Mouse (Mus musculus): ENCODE measurements around the gene Ptpn3. TPM values are rescaled to one million over a fixed set of nuclear protein-coding genes. Genes with fewer than 3 reads are reported as not detected.

The Ptpn3 gene
- polyA plus RNA-seq, 1 experiment from 2014 or later = 5.2 TPM

- Histone ChIP-seq H3K4me3 (ENCODE audit: low read depth, low read length) (no peak overlapping the region), H3K4me1 (replicated peaks; ENCODE audit: control insufficient read depth, insufficient read depth) (no peaks in the 10 kb centered on the region), H3K9me3 (ENCODE audit: control insufficient read depth, low read length) (no peaks in the 10 kb centered on the region), H3K27ac (replicated peaks) (no peak overlapping the region), H3K27me3 (ENCODE audit: control insufficient read depth, insufficient read depth, low read length) (no peaks in the 10 kb centered on the region), H3K36me3 (ENCODE audit: control insufficient read depth, insufficient read depth, low read length) (0 out of 2 replicates have a peak, but pooled peaks cover 2% of the 10 kb centered on the region), H3K4me2 (replicated peaks; ENCODE audit: low read depth) (no peak overlapping the region), H3K9ac (ENCODE audit: low read length) (no peak overlapping the region)
- ATAC-seq (ENCODE audit: low FRiP score, low TSS enrichment) (no peak), DNase-seq (ENCODE audit: low spot score) (no peak)
- 75% methylated on average over 8 of the region's 8 CpGs for WGBS
- TF ChIP-seq CTCF (IDR thresholded peaks at IDR 0.05; ENCODE audit: low read depth) = no peak
- TF ChIP-seq EP300 (optimal IDR thresholded peaks at IDR 0.05) = no peak
Observed at GRCm38 (mm10) chr4:57268330-57268729, 33.3 kb downstream of the Ptpn3 start.

GRCm38 (mm10) chr4:57266389-57266788 is 35.2 kb downstream of the Ptpn3 start:
- TF ChIP-seq CTCF (IDR thresholded peaks at IDR 0.05; ENCODE audit: low read depth) (no peak), EP300 (optimal IDR thresholded peaks at IDR 0.05) (no peak)
- 0 out of 2 replicates have a peak, but pooled peaks cover 2% of the 10 kb centered on the region for H3K36me3 ChIP-seq (ENCODE audit: control insufficient read depth, insufficient read depth, low read length)
- no peak overlapping the region for H3K4me2 ChIP-seq (replicated peaks; ENCODE audit: low read depth)
- ATAC-seq (ENCODE audit: low FRiP score, low TSS enrichment) (no peak), DNase-seq (ENCODE audit: low spot score) (no peak)
- no peaks in the 10 kb centered on the region for H3K27me3 ChIP-seq (ENCODE audit: control insufficient read depth, insufficient read depth, low read length)
- H3K9me3 ChIP-seq (ENCODE audit: control insufficient read depth, low read length) = no peaks in the 10 kb centered on the region
- H3K4me1 ChIP-seq (replicated peaks; ENCODE audit: control insufficient read depth, insufficient read depth) = no peaks in the 10 kb centered on the region
- no peak overlapping the region for H3K27ac ChIP-seq (replicated peaks)
- no peak overlapping the region for H3K4me3 ChIP-seq (ENCODE audit: low read depth, low read length)
- 72% methylated on average over 9 of the region's 9 CpGs for WGBS
- no peak overlapping the region for H3K9ac ChIP-seq (ENCODE audit: low read length)

GRCm38 (mm10) chr4:57263695-57264094 is 37.9 kb downstream of the Ptpn3 start:
- H3K36me3 ChIP-seq (ENCODE audit: control insufficient read depth, insufficient read depth, low read length) = no peaks in the 10 kb centered on the region

GRCm38 (mm10) chr4:57263061-57263685 is 38.5 kb downstream of the Ptpn3 start:
- no peak for TF ChIP-seq EP300 (optimal IDR thresholded peaks at IDR 0.05)
- peak; percentile 79 for TF ChIP-seq CTCF (IDR thresholded peaks at IDR 0.05; ENCODE audit: low read depth)
- Histone ChIP-seq H3K4me2 (replicated peaks; ENCODE audit: low read depth) (no peak overlapping the region), H3K27me3 (ENCODE audit: control insufficient read depth, insufficient read depth, low read length) (no peaks in the 10 kb centered on the region), H3K36me3 (ENCODE audit: control insufficient read depth, insufficient read depth, low read length) (no peaks in the 10 kb centered on the region), H3K9ac (ENCODE audit: low read length) (no peak overlapping the region), H3K4me3 (ENCODE audit: low read depth, low read length) (no peak overlapping the region), H3K9me3 (ENCODE audit: control insufficient read depth, low read length) (no peaks in the 10 kb centered on the region), H3K27ac (replicated peaks) (no peak overlapping the region), H3K4me1 (replicated peaks; ENCODE audit: control insufficient read depth, insufficient read depth) (no peaks in the 10 kb centered on the region)
- DNase-seq (ENCODE audit: low spot score) (peak; percentile 53), ATAC-seq (ENCODE audit: low FRiP score, low TSS enrichment) (0 out of 2 replicates have a peak, but pooled peaks have one; percentile 49)
- 80% methylated on average over 8 of the region's 8 CpGs for WGBS

More at GRCm38 (mm10) chr4:57263695-57264094, 37.9 kb downstream of the Ptpn3 start:
- Histone ChIP-seq H3K4me1 (replicated peaks; ENCODE audit: control insufficient read depth, insufficient read depth) (no peaks in the 10 kb centered on the region), H3K4me3 (ENCODE audit: low read depth, low read length) (no peak overlapping the region), H3K4me2 (replicated peaks; ENCODE audit: low read depth) (no peak overlapping the region), H3K9me3 (ENCODE audit: control insufficient read depth, low read length) (no peaks in the 10 kb centered on the region), H3K27me3 (ENCODE audit: control insufficient read depth, insufficient read depth, low read length) (no peaks in the 10 kb centered on the region), H3K9ac (ENCODE audit: low read length) (no peak overlapping the region), H3K27ac (replicated peaks) (no peak overlapping the region)
- no peak for DNase-seq (ENCODE audit: low spot score)
- no peak for ATAC-seq (ENCODE audit: low FRiP score, low TSS enrichment)
- TF ChIP-seq CTCF (IDR thresholded peaks at IDR 0.05; ENCODE audit: low read depth) (no peak), EP300 (optimal IDR thresholded peaks at IDR 0.05) (no peak)
- WGBS = 86% methylated on average over 7 of the region's 7 CpGs

GRCm38 (mm10) chr4:57262451-57262850 is 39.2 kb downstream of the Ptpn3 start:
- 52% methylated on average over 8 of the region's 8 CpGs for whole genome bisulfite sequencing
- no peak overlapping the region for H3K27ac ChIP-seq (replicated peaks)
- no peak for ATAC-seq (ENCODE audit: low FRiP score, low TSS enrichment)
- no peaks in the 10 kb centered on the region for H3K9me3 ChIP-seq (ENCODE audit: control insufficient read depth, low read length)
- no peaks in the 10 kb centered on the region for H3K36me3 ChIP-seq (ENCODE audit: control insufficient read depth, insufficient read depth, low read length)
- H3K4me3 ChIP-seq (ENCODE audit: low read depth, low read length) = no peak overlapping the region
- no peak overlapping the region for H3K9ac ChIP-seq (ENCODE audit: low read length)
- H3K4me1 ChIP-seq (replicated peaks; ENCODE audit: control insufficient read depth, insufficient read depth) = no peaks in the 10 kb centered on the region
- H3K27me3 ChIP-seq (ENCODE audit: control insufficient read depth, insufficient read depth, low read length) = no peaks in the 10 kb centered on the region
- no peak overlapping the region for H3K4me2 ChIP-seq (replicated peaks; ENCODE audit: low read depth)
- no peak for TF ChIP-seq CTCF (IDR thresholded peaks at IDR 0.05; ENCODE audit: low read depth)
- TF ChIP-seq EP300 (optimal IDR thresholded peaks at IDR 0.05) = no peak
- DNase-seq (ENCODE audit: low spot score) = no peak

GRCm38 (mm10) chr4:57261813-57262212 is 39.8 kb downstream of the Ptpn3 start:
- TF ChIP-seq EP300 (optimal IDR thresholded peaks at IDR 0.05) = no peak
- no peak for TF ChIP-seq CTCF (IDR thresholded peaks at IDR 0.05; ENCODE audit: low read depth)
- ATAC-seq (ENCODE audit: low FRiP score, low TSS enrichment) (no peak), DNase-seq (ENCODE audit: low spot score) (no peak)
- no peaks in the 10 kb centered on the region for H3K27me3 ChIP-seq (ENCODE audit: control insufficient read depth, insufficient read depth, low read length)
- H3K4me2 ChIP-seq (replicated peaks; ENCODE audit: low read depth) = no peak overlapping the region
- no peaks in the 10 kb centered on the region for H3K36me3 ChIP-seq (ENCODE audit: control insufficient read depth, insufficient read depth, low read length)
- H3K27ac ChIP-seq (replicated peaks) = no peak overlapping the region
- H3K9ac ChIP-seq (ENCODE audit: low read length) = no peak overlapping the region
- 53% methylated on average over 9 of the region's 9 CpGs for WGBS
- H3K4me3 ChIP-seq (ENCODE audit: low read depth, low read length) = no peak overlapping the region
- no peaks in the 10 kb centered on the region for H3K9me3 ChIP-seq (ENCODE audit: control insufficient read depth, low read length)
- H3K4me1 ChIP-seq (replicated peaks; ENCODE audit: control insufficient read depth, insufficient read depth) = no peaks in the 10 kb centered on the region
